Mouse (Mus musculus) thymus, adult 2 months (tissue): ENCODE results near the gene Adamtsl5.

Experiments
- CTCF ChIP-seq: fragments of 200-500 bp; IDR thresholded peaks from 2 replicates; pipeline ENCODE4 v1.5.1; 2012; ENCODE audit warnings: mild to moderate bottlenecking, control low read depth, low read length, moderate library complexity, borderline replicate concordance; ENCODE audit not compliant: control insufficient read depth, poor library complexity, insufficient read depth; ENCODE audit errors: extremely low read depth
- POLR2A ChIP-seq: fragments of 200-500 bp; IDR thresholded peaks from 2 replicates; pipeline ENCODE4 v1.6.1; 2012; ENCODE audit warnings: mild to moderate bottlenecking, low read length, control low read depth, moderate library complexity; ENCODE audit not compliant: control insufficient read depth, poor library complexity, insufficient read depth; ENCODE audit errors: extremely low read depth

DNA sequence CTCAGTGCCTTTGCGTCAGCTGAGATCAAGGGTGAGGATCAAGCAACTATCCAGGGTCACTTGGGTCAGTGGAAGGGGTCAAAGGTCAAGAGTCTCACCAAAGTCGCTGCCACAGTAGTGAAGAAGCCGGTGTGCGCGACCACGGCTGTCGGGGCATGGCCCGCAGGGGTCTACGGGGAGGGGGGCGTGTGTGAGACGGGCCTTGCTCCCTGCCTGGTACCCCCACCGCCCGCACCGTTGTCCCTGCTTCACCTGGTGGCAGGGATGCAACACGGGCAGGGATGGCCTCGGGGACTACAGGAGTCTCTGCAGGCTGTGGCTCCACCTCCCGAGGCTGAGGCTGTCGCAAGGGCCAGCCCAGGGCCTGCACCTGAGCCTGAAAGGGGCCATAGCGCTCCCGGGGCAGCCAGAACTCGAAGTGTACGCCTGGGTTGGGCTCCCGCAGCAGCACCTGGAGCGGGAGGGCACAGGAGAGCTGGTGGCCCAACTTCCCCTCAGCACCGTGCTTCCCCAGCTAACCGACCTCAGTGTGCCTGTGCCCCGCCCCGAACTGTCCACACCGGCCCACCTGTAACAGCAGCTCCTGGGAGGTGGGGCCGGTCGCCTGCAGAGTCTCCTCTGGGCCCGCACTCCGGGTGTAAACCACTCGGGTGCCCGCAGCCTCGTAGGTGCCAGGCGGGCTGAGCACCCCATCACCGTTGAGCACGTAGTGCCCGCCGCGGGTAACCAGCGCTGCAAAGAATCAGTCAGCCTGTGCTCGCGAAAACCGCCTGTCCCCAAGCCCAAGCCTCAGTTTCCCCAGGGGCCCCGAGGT is 6.5 kb downstream of the Adamtsl5 start:
- TF ChIP-seq POLR2A (no peak), CTCF (no peak)
